Mouse (Mus musculus): Measurements from ENCODE around the gene Olfr531. TPM values are rescaled to one million over a fixed set of nuclear protein-coding genes. Genes with fewer than 3 reads are reported as not detected.

Gene Olfr531
- polyA plus RNA-seq (2012; rRNA removed) = not detected in 2 replicates
- polyA plus RNA-seq (2014; fragmentation: Nextera tagmentation; extraction: Ambion mirVana) = not detected in 2 replicates

- TF ChIP-seq EP300 (IDR thresholded peaks at IDR 0.05; ENCODE audit: low read depth) (no peak), CTCF (IDR thresholded peaks at IDR 0.05; ENCODE audit: low read depth) (no peak)
- no peaks in the 10 kb centered on the region for H3K36me3 ChIP-seq (replicated peaks; ENCODE audit: control insufficient read depth, insufficient read depth, low read depth)
- no peaks in the 10 kb centered on the region for H3K27me3 ChIP-seq (ENCODE audit: control insufficient read depth, insufficient read depth, low read length)
- H3K4me3 ChIP-seq (ENCODE audit: insufficient read depth in 1 of 2, low read depth in 2 of 2, low read length in 2 of 2) = no peak within 1 kb of the TSS
- no peaks in the 10 kb centered on the region for H3K4me1 ChIP-seq (replicated peaks; ENCODE audit: control insufficient read depth in 2 of 2, insufficient read depth in 2 of 2, low read length in 1 of 2)
- 74% methylated on average over 1 of the region's 1 CpGs for WGBS (ENCODE audit: insufficient replicate concordance)
- H3K9ac ChIP-seq (replicated peaks) = no peak within 1 kb of the TSS
- no peaks in the 10 kb centered on the region for H3K9me3 ChIP-seq (ENCODE audit: control insufficient read depth, low read length)
- no peak within 1 kb of the TSS for H3K4me2 ChIP-seq (ENCODE audit: low read depth)
- ATAC-seq (ENCODE audit: insufficient read depth) (no peak), DNase-seq (ENCODE audit: low read depth in 3 of 3, low spot score in 3 of 3) (no peak)
- H3K27ac ChIP-seq = no peak within 1 kb of the TSS
Measured at GRCm38 (mm10) chr7:140402818-140403217, at the start of gene Olfr531. TSS of gene Olfr531 (minus strand) at chr7:140402918.

- WGBS (ENCODE audit: insufficient replicate concordance) = 54% methylated on average over 1 of the region's 1 CpGs
- TF ChIP-seq EP300 (IDR thresholded peaks at IDR 0.05; ENCODE audit: low read depth) = no peak
- no peak for TF ChIP-seq CTCF (IDR thresholded peaks at IDR 0.05; ENCODE audit: low read depth)
Measured at GRCm38 (mm10) chr7:140443141-140443540, 40.4 kb upstream of the Olfr531 start.

GRCm38 (mm10) chr7:140421539-140421938 lies 18.8 kb upstream of the Olfr531 start, which contains the start of gene Olfr532:
TSS of gene Olfr532 (minus strand) at chr7:140421639.
- DNase-seq (ENCODE audit: low read depth in 3 of 3, low spot score in 3 of 3) (no peak), ATAC-seq (ENCODE audit: insufficient read depth) (no peak)
- Histone ChIP-seq H3K27ac (no peak within 1 kb of the TSS), H3K4me1 (replicated peaks; ENCODE audit: control insufficient read depth in 2 of 2, insufficient read depth in 2 of 2, low read length in 1 of 2) (no peaks in the 10 kb centered on the region), H3K4me2 (ENCODE audit: low read depth) (no peak within 1 kb of the TSS), H3K27me3 (ENCODE audit: control insufficient read depth, insufficient read depth, low read length) (no peaks in the 10 kb centered on the region), H3K9me3 (ENCODE audit: control insufficient read depth, low read length) (no peaks in the 10 kb centered on the region), H3K4me3 (ENCODE audit: insufficient read depth in 1 of 2, low read depth in 2 of 2, low read length in 2 of 2) (no peak within 1 kb of the TSS), H3K36me3 (replicated peaks; ENCODE audit: control insufficient read depth, insufficient read depth, low read depth) (no peaks in the 10 kb centered on the region), H3K9ac (replicated peaks) (no peak within 1 kb of the TSS)
- WGBS (ENCODE audit: insufficient replicate concordance) = 67% methylated on average over 1 of the region's 1 CpGs
- TF ChIP-seq CTCF (IDR thresholded peaks at IDR 0.05; ENCODE audit: low read depth) (no peak), EP300 (IDR thresholded peaks at IDR 0.05; ENCODE audit: low read depth) (no peak)

More at GRCm38 (mm10) chr7:140443141-140443540, 40.4 kb upstream of the Olfr531 start:
- ATAC-seq (ENCODE audit: insufficient read depth) (no peak), DNase-seq (ENCODE audit: low read depth in 3 of 3, low spot score in 3 of 3) (no peak)
- Histone ChIP-seq H3K4me1 (replicated peaks; ENCODE audit: control insufficient read depth in 2 of 2, insufficient read depth in 2 of 2, low read length in 1 of 2) (no peaks in the 10 kb centered on the region), H3K4me3 (ENCODE audit: insufficient read depth in 1 of 2, low read depth in 2 of 2, low read length in 2 of 2) (no peak overlapping the region), H3K27ac (no peak overlapping the region), H3K36me3 (replicated peaks; ENCODE audit: control insufficient read depth, insufficient read depth, low read depth) (no peaks in the 10 kb centered on the region), H3K9ac (replicated peaks) (no peak overlapping the region), H3K4me2 (ENCODE audit: low read depth) (no peak overlapping the region), H3K27me3 (ENCODE audit: control insufficient read depth, insufficient read depth, low read length) (no peaks in the 10 kb centered on the region), H3K9me3 (ENCODE audit: control insufficient read depth, low read length) (no peaks in the 10 kb centered on the region)

DNA sequence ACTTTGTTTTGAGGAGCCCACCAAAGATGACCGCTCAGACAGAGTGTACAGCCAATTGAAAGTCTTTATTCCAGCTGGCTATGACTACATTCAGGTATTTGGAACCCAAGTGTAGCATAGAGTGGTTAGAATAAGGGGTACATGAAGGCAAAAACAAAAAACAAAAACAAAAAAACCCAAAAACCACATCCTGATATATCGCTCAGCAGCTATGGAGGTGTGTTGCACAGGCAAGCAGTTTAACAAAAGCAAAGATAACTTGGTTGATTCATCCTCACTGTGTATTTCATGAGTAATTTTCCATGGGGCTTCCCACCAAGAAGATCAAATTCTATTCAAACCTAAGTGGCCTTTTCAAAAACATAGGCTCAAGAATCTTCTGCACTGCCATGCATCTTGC lies 25.8 kb downstream of the Olfr531 start:
- Histone ChIP-seq H3K9ac (replicated peaks) (no peak overlapping the region), H3K27me3 (ENCODE audit: control insufficient read depth, insufficient read depth, low read length) (no peaks in the 10 kb centered on the region), H3K4me1 (replicated peaks; ENCODE audit: control insufficient read depth in 2 of 2, insufficient read depth in 2 of 2, low read length in 1 of 2) (no peaks in the 10 kb centered on the region), H3K9me3 (ENCODE audit: control insufficient read depth, low read length) (no peaks in the 10 kb centered on the region), H3K4me3 (ENCODE audit: insufficient read depth in 1 of 2, low read depth in 2 of 2, low read length in 2 of 2) (no peak overlapping the region), H3K4me2 (ENCODE audit: low read depth) (no peak overlapping the region), H3K36me3 (replicated peaks; ENCODE audit: control insufficient read depth, insufficient read depth, low read depth) (no peaks in the 10 kb centered on the region), H3K27ac (no peak overlapping the region)
- WGBS (ENCODE audit: insufficient replicate concordance) = 67% methylated on average over 2 of the region's 2 CpGs
- DNase-seq (ENCODE audit: low read depth in 3 of 3, low spot score in 3 of 3) = no peak
- TF ChIP-seq EP300 (IDR thresholded peaks at IDR 0.05; ENCODE audit: low read depth) (no peak), CTCF (IDR thresholded peaks at IDR 0.05; ENCODE audit: low read depth) (no peak)
- ATAC-seq (ENCODE audit: insufficient read depth) = no peak

DNA sequence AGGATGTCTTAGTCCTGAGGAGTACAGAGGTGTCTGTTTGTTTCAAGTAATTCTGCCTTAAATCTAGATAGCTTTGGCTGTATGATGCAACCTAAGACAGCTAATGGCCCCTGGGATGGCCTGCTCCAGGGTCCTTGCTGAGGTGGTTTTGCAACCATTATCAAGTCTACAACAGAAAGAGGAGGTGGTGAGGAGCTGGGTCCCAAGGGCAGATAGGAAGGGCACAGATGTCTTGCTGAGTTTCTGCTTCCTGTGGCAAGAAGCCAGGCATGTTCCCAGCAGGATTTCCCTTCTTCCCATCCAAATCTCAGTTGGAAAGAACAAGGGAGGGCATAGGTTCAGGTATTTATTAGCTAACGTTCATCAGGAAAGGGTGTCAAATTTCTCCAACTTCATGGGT lies 26.5 kb downstream of the Olfr531 start, which contains the start of gene Olfr530:
Olfr530 (minus strand) TSS at position 101 of the 400 bp plus-strand sequence.
- no peak within 1 kb of the TSS for H3K4me2 ChIP-seq (ENCODE audit: low read depth)
- TF ChIP-seq CTCF (IDR thresholded peaks at IDR 0.05; ENCODE audit: low read depth) (no peak), EP300 (IDR thresholded peaks at IDR 0.05; ENCODE audit: low read depth) (no peak)
- WGBS (ENCODE audit: insufficient replicate concordance) = 54% methylated on average over 1 of the region's 1 CpGs
- H3K4me3 ChIP-seq (ENCODE audit: insufficient read depth in 1 of 2, low read depth in 2 of 2, low read length in 2 of 2) = no peak within 1 kb of the TSS
- no peak within 1 kb of the TSS for H3K27ac ChIP-seq
- no peaks in the 10 kb centered on the region for H3K36me3 ChIP-seq (replicated peaks; ENCODE audit: control insufficient read depth, insufficient read depth, low read depth)
- no peak within 1 kb of the TSS for H3K9ac ChIP-seq (replicated peaks)
- no peaks in the 10 kb centered on the region for H3K27me3 ChIP-seq (ENCODE audit: control insufficient read depth, insufficient read depth, low read length)
- ATAC-seq (ENCODE audit: insufficient read depth) (no peak), DNase-seq (ENCODE audit: low read depth in 3 of 3, low spot score in 3 of 3) (no peak)
- no peaks in the 10 kb centered on the region for H3K9me3 ChIP-seq (ENCODE audit: control insufficient read depth, low read length)
- no peaks in the 10 kb centered on the region for H3K4me1 ChIP-seq (replicated peaks; ENCODE audit: control insufficient read depth in 2 of 2, insufficient read depth in 2 of 2, low read length in 1 of 2)
